Mouse (Mus musculus) B cell, adult 67 days (primary cell): ENCODE data around the gene Sema5a. TPM values are rescaled to one million over a fixed set of nuclear protein-coding genes. Genes with fewer than 3 reads are reported as not detected.

Experiments
- total RNA-seq, 2 experiments: library from RNA; stranded (reverse); gene quantifications; 4 replicates each; pipeline ENCODE4 v1.2.4; 2023

Sema5a gene
- total RNA-seq = 1 to 10 TPM; 5.3 to 7.1 TPM

GRCm38 (mm10) chr15:32244344-32244955 lies at the start of gene Sema5a:
Sema5a (plus strand) TSS chr15:32244810.

Other genes starting within 250 kb of the Sema5a start
- not detected for gene Tas2r119, start 67.5 kb upstream of the Sema5a start, total RNA-seq